Mouse (Mus musculus) testis, adult 2 months (tissue): ENCODE results near the gene Kif5a.

ENCODE experiments used
- CTCF ChIP-seq: fragments of 200-500 bp; IDR thresholded peaks from 2 replicates; pipeline ENCODE4 v1.5.1; 2012; ENCODE audit warnings: low read depth, mild to moderate bottlenecking, inconsistent platforms, low read length, moderate library complexity; ENCODE audit not compliant: control insufficient read depth, insufficient read depth, insufficient replicate concordance
- POLR2A ChIP-seq: fragments of 200-500 bp; IDR thresholded peaks from 2 replicates; pipeline ENCODE4 v1.6.1; 2012; ENCODE audit warnings: low read depth, mild to moderate bottlenecking, inconsistent platforms, low read length, moderate library complexity; ENCODE audit not compliant: control insufficient read depth

DNA sequence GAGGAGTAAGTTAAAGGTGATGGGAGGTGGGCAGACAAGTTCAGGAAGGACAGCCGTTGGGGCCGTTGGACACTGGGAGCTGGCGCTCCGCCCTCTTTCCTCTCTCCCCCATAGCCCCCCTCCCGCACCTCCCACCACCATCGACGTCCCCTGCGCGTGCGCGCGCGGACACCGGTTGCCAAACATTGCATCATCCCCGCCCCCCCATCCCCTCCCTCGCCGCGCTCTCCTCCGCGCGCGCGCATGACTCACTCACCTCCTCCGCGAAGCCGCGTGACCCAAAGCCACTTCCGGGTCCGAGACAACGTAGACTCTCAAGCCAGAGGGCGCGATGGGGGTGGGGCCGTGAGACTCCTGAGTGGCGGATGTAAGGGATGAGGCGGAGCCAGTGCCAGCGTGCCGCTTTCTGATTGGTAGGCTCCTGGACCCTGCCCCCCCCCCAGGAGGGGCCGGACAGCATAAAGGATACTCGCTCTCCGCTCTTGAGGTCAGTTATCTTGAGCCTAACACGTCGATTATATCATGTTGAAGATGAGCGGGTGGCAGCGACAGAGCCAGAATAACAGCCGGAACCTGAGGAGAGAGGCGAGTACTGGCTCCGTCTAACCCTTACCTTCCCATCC lies 27.3 kb upstream of the Kif5a start:
- TF ChIP-seq CTCF (no peak), POLR2A (peak; percentile 93)
